Mouse (Mus musculus): Measurements from ENCODE around the gene Olfr356. TPM values are rescaled to one million over a fixed set of nuclear protein-coding genes. Genes with fewer than 3 reads are reported as not detected.

Olfr356 gene
- total RNA-seq (2021) (not detected), polyA plus RNA-seq (2012; rRNA removed) (not detected in 2 replicates)
- long read RNA-seq: 0 reads

DNA sequence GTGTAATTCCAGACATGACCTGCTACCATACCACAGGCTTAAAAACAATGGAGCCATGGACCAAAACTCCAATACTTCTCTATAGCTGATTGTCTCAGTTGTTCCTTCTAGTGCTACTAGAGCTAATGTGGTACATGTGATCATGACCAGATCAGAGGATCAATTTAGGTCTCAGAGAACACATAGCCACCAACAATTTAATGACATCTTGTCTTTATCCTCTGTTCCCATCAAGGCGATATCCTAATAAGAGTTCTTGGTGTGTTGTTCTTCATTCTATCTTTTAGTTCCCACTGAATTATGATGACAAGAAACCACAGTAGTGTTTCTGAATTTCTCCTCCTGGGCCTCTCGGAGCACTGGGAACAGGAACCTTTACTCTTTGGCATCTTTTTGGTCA is at the start of gene Olfr356:
Olfr356 (plus strand) TSS at position 301 of the 400 bp plus-strand sequence.
- TF ChIP-seq CTCF (IDR thresholded peaks at IDR 0.05): no peak
- TF ChIP-seq POLR2A (IDR thresholded peaks at IDR 0.05; ENCODE audit: insufficient read depth, low read depth, low read length): no peak
- TF ChIP-seq EP300 (IDR thresholded peaks at IDR 0.05; ENCODE audit: insufficient read depth, low read depth, low read length): no peak
- no peak for DNase-seq
- H3K27ac ChIP-seq: no peak within 1 kb of the TSS
- 67% methylated on average over 2 of the region's 2 CpGs for WGBS
- no peaks in the 10 kb centered on the region for H3K27me3 ChIP-seq (ENCODE audit: control insufficient read depth, insufficient read depth, low read length)
- intact Hi-C loops (cut with DNase I): no loop called here
- H3K79me2 ChIP-seq (replicated peaks; ENCODE audit: control insufficient read depth, insufficient read depth, low read length): no peaks in the 10 kb centered on the region
- H3K4me1 ChIP-seq (ENCODE audit: control insufficient read depth, insufficient read depth, low read length): no peaks in the 10 kb centered on the region
- no peak within 1 kb of the TSS for H3K4me3 ChIP-seq
- H3K36me3 ChIP-seq (ENCODE audit: control insufficient read depth, insufficient read depth, low read length): no peaks in the 10 kb centered on the region
- no peak within 1 kb of the TSS for H3K9ac ChIP-seq (ENCODE audit: low read depth, low read length)

DNA sequence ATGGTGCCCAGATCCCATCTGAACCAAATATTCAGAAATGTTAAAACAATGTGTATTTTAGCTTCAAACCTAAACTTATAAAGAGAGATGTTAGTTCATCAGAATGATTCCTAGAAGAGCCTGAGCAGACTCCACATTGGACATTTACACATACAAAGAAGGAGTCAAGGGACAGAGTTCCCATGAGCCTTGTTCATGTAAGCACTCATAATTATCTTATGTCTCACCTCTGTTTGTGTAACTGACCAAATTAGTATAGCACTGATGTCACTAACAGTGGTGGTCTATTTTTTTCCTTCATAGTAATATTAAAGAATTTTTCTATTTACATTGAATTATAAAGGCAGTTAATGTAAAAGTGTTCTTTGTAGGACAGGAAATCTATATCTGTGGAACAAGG is 44.1 kb upstream of the Olfr356 start, which contains the start of gene Olfr353:
Olfr353 (minus strand) TSS at position 101 of the 400 bp plus-strand sequence.
- Histone ChIP-seq H3K9ac (ENCODE audit: low read depth, low read length) (no peak within 1 kb of the TSS), H3K27ac (no peak within 1 kb of the TSS), H3K36me3 (ENCODE audit: control insufficient read depth, insufficient read depth, low read length) (no peaks in the 10 kb centered on the region), H3K27me3 (ENCODE audit: control insufficient read depth, insufficient read depth, low read length) (no peaks in the 10 kb centered on the region), H3K4me1 (ENCODE audit: control insufficient read depth, insufficient read depth, low read length) (no peaks in the 10 kb centered on the region), H3K79me2 (replicated peaks; ENCODE audit: control insufficient read depth, insufficient read depth, low read length) (no peaks in the 10 kb centered on the region), H3K4me3 (no peak within 1 kb of the TSS)
- DNase-seq: no peak
- no peak for TF ChIP-seq EP300 (IDR thresholded peaks at IDR 0.05; ENCODE audit: insufficient read depth, low read depth, low read length)
- intact Hi-C loops (cut with DNase I): no loop called here

DNA sequence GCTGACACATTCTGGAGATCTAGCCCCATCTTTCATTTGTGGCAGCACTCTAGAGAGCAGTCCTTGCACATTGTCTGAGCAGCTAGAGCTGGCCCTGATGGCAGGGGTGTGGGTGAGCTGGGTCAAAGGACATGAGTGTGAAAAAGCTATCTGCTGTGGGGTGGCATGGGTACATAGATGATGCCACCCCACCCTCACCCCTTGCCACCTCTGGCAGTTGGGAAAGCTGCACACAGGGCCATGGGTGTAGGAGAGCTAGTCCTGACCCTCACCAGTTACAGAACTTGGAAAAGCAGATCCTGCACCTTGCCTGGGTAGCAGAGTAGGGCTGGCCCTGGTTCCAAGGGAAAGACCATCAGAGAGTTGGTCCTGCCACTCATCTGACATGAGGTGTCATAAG is 39.8 kb upstream of the Olfr356 start:
- H3K79me2 ChIP-seq (replicated peaks; ENCODE audit: control insufficient read depth, insufficient read depth, low read length): no peaks in the 10 kb centered on the region
- TF ChIP-seq EP300 (IDR thresholded peaks at IDR 0.05; ENCODE audit: insufficient read depth, low read depth, low read length) (no peak), CTCF (IDR thresholded peaks at IDR 0.05) (no peak), POLR2A (IDR thresholded peaks at IDR 0.05; ENCODE audit: insufficient read depth, low read depth, low read length) (no peak)
- no peak for DNase-seq
- H3K27ac ChIP-seq: no peak overlapping the region
- no peaks in the 10 kb centered on the region for H3K27me3 ChIP-seq (ENCODE audit: control insufficient read depth, insufficient read depth, low read length)
- no peaks in the 10 kb centered on the region for H3K4me1 ChIP-seq (ENCODE audit: control insufficient read depth, insufficient read depth, low read length)
- no peaks in the 10 kb centered on the region for H3K36me3 ChIP-seq (ENCODE audit: control insufficient read depth, insufficient read depth, low read length)
- no peak overlapping the region for H3K9ac ChIP-seq (ENCODE audit: low read depth, low read length)
- intact Hi-C loops (cut with DNase I): no loop called here
- H3K4me3 ChIP-seq: no peak overlapping the region

DNA sequence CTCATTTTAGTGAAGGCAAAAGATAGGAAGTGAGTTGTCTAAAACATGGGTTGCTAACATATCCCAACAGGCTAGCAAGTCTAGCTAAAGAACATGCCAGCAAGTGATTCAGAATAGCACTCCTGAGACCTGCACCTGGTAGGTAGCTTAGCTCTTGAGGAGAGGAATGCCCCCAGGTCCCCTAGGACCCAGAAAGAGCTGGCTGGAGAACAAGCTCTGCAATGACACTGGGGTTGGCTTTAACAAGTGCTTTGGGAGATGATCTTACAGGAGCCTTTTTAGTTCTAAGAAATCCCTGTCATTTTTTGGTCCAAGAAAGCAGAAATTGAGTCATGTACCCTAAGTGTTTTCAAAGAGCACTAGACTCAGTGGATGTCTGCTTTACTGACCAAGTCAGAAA is 31.5 kb upstream of the Olfr356 start, which contains the start of gene Olfr354:
Olfr354 (plus strand) TSS at position 301 of the 400 bp plus-strand sequence.
- H3K4me1 ChIP-seq (ENCODE audit: control insufficient read depth, insufficient read depth, low read length): no peaks in the 10 kb centered on the region
- no peaks in the 10 kb centered on the region for H3K36me3 ChIP-seq (ENCODE audit: control insufficient read depth, insufficient read depth, low read length)
- H3K27ac ChIP-seq: no peak within 1 kb of the TSS
- TF ChIP-seq EP300 (IDR thresholded peaks at IDR 0.05; ENCODE audit: insufficient read depth, low read depth, low read length) (no peak), POLR2A (IDR thresholded peaks at IDR 0.05; ENCODE audit: insufficient read depth, low read depth, low read length) (no peak)
- H3K9ac ChIP-seq (ENCODE audit: low read depth, low read length): no peak within 1 kb of the TSS
- no peak for DNase-seq
- no peaks in the 10 kb centered on the region for H3K79me2 ChIP-seq (replicated peaks; ENCODE audit: control insufficient read depth, insufficient read depth, low read length)
- intact Hi-C loops (cut with DNase I): no loop called here
- H3K4me3 ChIP-seq: no peak within 1 kb of the TSS
- H3K27me3 ChIP-seq (ENCODE audit: control insufficient read depth, insufficient read depth, low read length): no peaks in the 10 kb centered on the region

DNA sequence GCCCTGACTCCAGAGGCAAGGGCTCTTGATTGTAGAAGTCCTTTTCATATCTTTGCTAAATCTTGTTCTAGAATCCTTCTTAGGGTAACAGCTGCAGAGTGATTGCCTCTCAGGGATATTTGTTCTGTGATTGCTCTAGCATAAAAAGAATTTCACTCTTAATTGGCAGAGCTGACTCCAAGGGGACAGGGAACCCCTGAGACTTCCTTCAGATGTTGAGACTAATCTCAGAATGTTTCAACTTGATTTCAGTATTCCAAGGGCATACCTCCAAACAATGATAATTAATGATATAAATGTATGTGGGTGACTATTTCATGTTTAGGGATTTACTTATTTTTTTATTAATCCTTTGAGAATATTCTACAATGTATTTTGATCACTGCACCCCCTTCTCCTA is 8.1 kb upstream of the Olfr356 start, which contains the start of gene Olfr355:
Olfr355 (minus strand) TSS at position 101 of the 400 bp plus-strand sequence.
- TF ChIP-seq CTCF (IDR thresholded peaks at IDR 0.05) (no peak), POLR2A (IDR thresholded peaks at IDR 0.05; ENCODE audit: insufficient read depth, low read depth, low read length) (no peak)
- Histone ChIP-seq H3K79me2 (replicated peaks; ENCODE audit: control insufficient read depth, insufficient read depth, low read length) (no peaks in the 10 kb centered on the region), H3K27me3 (ENCODE audit: control insufficient read depth, insufficient read depth, low read length) (no peaks in the 10 kb centered on the region), H3K27ac (no peak within 1 kb of the TSS), H3K36me3 (ENCODE audit: control insufficient read depth, insufficient read depth, low read length) (no peaks in the 10 kb centered on the region), H3K9ac (ENCODE audit: low read depth, low read length) (no peak within 1 kb of the TSS), H3K4me3 (no peak within 1 kb of the TSS), H3K4me1 (ENCODE audit: control insufficient read depth, insufficient read depth, low read length) (no peaks in the 10 kb centered on the region)
- no peak for DNase-seq
- intact Hi-C loops (cut with DNase I): no loop called here

Other genes with a start within 250 kb of the Olfr356 start
- not detected for gene Olfr347, start 205.2 kb upstream of the Olfr356 start, total RNA-seq (2021)
- not detected in 2 replicates for gene Olfr347, start 205.2 kb upstream of the Olfr356 start, polyA plus RNA-seq (2012; rRNA removed)
- gene Olfr348, start 152.8 kb upstream of the Olfr356 start, total RNA-seq (2021): not detected
- gene Olfr348, start 152.8 kb upstream of the Olfr356 start, polyA plus RNA-seq (2012; rRNA removed): not detected in 2 replicates
- gene Olfr50, start 146.6 kb upstream of the Olfr356 start, total RNA-seq (2021): not detected
- gene Olfr50, start 146.6 kb upstream of the Olfr356 start, polyA plus RNA-seq (2012; rRNA removed): not detected in 2 replicates
- not detected for gene Olfr3, start 120.1 kb upstream of the Olfr356 start, total RNA-seq (2021)
- gene Olfr3, start 120.1 kb upstream of the Olfr356 start, polyA plus RNA-seq (2012; rRNA removed): not detected in 2 replicates
- gene Olfr350, start 90.8 kb upstream of the Olfr356 start, total RNA-seq (2021): not detected
- not detected in 2 replicates for gene Olfr350, start 90.8 kb upstream of the Olfr356 start, polyA plus RNA-seq (2012; rRNA removed)
- not detected for gene Olfr351, start 74.5 kb upstream of the Olfr356 start, total RNA-seq (2021)
- not detected in 2 replicates for gene Olfr351, start 74.5 kb upstream of the Olfr356 start, polyA plus RNA-seq (2012; rRNA removed)
- gene Olfr352, start 68.7 kb upstream of the Olfr356 start, total RNA-seq (2021): not detected
- not detected in 2 replicates for gene Olfr352, start 68.7 kb upstream of the Olfr356 start, polyA plus RNA-seq (2012; rRNA removed)
- gene Olfr353, start 44.2 kb upstream of the Olfr356 start, total RNA-seq (2021): not detected
- not detected in 2 replicates for gene Olfr353, start 44.2 kb upstream of the Olfr356 start, polyA plus RNA-seq (2012; rRNA removed)
- gene Olfr354, start 31.4 kb upstream of the Olfr356 start, total RNA-seq (2021): not detected
- gene Olfr354, start 31.4 kb upstream of the Olfr356 start, polyA plus RNA-seq (2012; rRNA removed): not detected in 2 replicates
- not detected for gene Olfr355, start 8.2 kb upstream of the Olfr356 start, total RNA-seq (2021)
- gene Olfr355, start 8.2 kb upstream of the Olfr356 start, polyA plus RNA-seq (2012; rRNA removed): not detected in 2 replicates
- not detected for gene Olfr357, start 56.7 kb downstream of the Olfr356 start, total RNA-seq (2021)
- gene Olfr357, start 56.7 kb downstream of the Olfr356 start, polyA plus RNA-seq (2012; rRNA removed): not detected in 2 replicates
- not detected for gene Olfr358, start 72.2 kb downstream of the Olfr356 start, total RNA-seq (2021)
- gene Olfr358, start 72.2 kb downstream of the Olfr356 start, polyA plus RNA-seq (2012; rRNA removed): not detected in 2 replicates
- not detected for gene Olfr360, start 128.6 kb downstream of the Olfr356 start, total RNA-seq (2021)
- gene Olfr360, start 128.6 kb downstream of the Olfr356 start, polyA plus RNA-seq (2012; rRNA removed): not detected in 2 replicates
- gene Olfr361, start 152.2 kb downstream of the Olfr356 start, total RNA-seq (2021): not detected
- not detected in 2 replicates for gene Olfr361, start 152.2 kb downstream of the Olfr356 start, polyA plus RNA-seq (2012; rRNA removed)
- not detected for gene Olfr362, start 180.8 kb downstream of the Olfr356 start, total RNA-seq (2021)
- not detected in 2 replicates for gene Olfr362, start 180.8 kb downstream of the Olfr356 start, polyA plus RNA-seq (2012; rRNA removed)
- not detected for gene Olfr364-ps1, start 202.2 kb downstream of the Olfr356 start, total RNA-seq (2021)
- not detected in 2 replicates for gene Olfr364-ps1, start 202.2 kb downstream of the Olfr356 start, polyA plus RNA-seq (2012; rRNA removed)